Mouse (Mus musculus) heart, adult 11 months (tissue): Measurements from ENCODE around the gene Inca1.

Experiments used
- DNase-seq: peaks from one replicate; pipeline ENCODE4 v3.0.0; 2022

The Inca1 gene

DNA sequence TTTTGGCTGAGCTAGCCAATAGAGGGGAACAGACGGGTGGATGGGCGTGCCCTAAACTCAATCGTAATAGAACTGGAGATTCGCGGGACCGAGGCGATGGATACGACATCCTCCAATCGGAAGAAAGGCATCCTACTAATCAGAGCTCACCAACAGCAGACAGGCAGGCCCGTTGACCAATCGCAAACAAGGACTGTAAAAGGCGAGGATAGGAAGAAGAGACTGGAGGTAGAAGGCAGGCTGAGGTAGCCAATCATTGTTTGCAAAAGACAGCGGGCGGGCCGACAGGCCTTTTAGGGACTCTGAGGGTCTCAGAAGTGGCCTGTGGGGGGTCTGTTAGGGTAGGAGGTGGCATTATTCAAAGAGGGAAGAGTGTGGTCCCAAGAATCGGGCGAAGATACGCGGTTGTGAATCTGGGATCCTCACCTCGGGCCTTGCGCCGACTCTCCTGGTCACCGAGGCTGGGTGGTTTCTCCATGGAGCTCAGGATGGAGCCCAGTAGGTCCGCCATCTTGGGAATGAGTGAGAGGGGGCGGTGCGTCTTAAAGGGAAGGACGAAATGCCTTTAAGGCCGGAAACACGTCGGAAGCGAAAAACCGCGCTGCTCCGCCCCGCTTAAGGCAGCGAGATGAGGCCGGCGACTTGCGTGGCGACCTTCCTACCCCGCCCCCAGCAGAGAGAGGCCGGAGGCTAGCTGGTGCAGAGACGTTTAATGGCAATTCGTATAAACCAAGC, 31.0 kb downstream of the Inca1 start, which contains the start of gene Spag7:
Gene Spag7 (minus strand): TSS at position 646 of the 735 bp plus-strand sequence.
- peak; percentile 100 for DNase-seq

DNA sequence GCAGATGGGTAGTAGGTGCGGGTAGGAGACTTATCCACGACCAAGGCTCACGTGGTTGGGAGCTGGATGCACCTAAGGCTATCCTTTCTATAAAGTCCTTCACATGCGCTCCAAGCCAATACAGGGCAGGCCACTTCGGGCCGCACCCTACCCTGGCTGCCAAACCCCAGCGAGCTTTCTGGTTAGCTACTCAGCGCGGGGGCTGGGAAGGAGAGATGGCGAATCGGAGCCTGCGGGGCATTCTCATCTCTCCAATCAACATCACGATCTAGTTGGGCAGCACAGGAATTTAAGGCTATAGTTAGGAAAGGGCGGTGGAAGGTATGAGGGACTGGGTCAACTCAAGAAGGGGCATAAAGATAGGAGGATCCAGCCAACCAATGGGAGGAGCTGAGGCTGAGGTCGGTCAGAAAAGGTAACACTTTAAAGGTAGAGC, 31.6 kb downstream of the Inca1 start:
- DNase-seq = no peak

DNA sequence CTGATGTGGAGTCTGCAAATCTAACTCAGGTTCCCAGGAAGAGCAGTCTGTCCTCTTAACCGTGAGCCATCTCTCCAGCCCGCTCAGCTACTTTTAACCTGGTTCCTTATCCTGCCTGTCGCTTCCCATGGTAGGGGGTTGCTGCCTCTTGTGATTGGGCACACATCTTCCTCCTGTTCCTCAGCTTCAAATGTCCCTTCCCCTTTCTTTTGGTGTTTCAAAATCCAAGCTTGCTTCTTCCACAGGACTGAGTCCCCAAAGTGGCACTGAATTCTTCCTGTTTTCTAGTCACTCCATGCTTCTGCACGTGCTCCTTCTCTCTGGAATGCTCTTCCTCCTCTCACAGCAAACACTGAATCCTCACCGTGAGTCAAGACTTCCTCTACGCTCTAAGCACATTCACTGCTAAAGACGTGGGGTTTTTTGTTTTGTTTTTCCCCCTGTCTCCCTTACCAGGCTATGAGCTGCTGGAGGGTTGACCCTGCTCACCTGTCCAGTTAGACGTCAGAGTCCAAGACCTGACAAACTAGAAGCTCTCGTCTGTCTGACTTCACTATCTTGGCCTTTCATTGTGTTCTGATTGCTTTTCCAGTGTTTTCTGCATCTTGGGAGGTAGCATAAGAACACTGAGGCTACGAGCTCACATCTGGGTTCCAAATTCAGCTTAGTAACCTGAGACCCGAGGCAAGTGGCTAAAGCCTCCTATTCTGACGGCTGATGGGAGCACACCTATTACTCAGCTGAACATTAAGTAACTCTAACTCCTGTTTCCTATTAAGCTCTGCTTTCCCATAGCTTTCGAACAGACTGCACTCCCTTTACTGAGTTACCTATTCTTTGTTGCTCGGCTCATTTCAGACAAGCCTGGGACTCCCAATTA, 32.4 kb downstream of the Inca1 start:
- DNase-seq = peak; percentile 95

DNA sequence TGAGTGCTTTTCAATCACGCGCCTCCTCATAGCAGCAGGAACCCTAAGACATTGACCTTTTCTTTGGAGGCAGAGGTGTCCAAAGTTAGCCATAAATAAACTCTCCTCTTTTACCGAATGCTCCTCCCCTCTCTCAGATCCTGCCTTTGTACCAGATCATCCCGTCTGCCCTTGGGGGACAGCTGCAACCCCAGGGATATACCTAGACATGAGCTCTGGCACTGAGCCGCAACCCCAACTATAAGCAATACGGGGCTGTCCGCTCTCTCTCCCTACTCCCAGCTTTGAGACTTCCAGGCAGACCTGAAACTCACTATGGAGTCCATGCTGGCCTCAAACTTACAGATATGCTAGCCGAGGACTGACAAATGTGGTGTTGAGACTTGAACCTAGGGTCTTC, 33.3 kb downstream of the Inca1 start:
- DNase-seq = peak; percentile 86

DNA sequence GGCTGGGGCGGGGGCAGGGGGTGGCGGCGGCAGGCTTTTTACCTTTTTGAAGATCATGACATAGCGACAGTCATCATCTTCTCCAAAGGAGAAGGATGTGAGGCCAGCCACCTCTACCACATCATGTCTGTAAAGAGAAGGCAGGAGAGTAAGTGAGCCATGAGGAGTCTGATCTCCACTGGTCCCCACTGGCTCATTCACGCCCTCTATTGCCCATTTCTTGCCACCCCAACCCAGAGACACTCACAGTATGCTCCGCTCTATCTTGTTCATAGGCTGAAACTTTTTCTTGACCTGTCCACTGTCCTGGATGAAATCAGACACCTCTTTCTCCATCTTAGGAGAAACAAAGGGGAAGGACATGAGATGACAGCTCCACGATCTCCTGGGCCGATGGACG, 35.2 kb downstream of the Inca1 start:
- no peak for DNase-seq

DNA sequence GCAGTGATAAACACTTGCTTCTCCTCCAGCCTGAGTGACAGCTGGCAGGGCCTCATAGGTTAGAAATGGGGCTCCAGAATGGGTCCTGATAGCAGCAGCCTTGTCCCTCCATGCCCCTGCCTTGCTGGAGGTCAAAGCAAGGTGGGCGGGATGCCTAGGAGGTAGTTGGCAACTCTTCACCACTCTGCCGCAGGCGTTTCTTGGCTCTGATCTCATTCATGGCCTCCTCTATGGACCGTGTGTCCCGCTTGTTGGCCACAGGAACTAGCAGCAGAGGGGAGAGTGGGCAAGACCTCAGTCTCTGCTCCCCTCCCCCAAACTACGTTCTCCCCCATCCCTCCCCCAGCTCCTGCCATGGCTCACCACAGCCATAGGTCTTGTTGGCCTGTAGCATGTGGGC, 36.0 kb downstream of the Inca1 start:
- DNase-seq = peak; percentile 95

DNA sequence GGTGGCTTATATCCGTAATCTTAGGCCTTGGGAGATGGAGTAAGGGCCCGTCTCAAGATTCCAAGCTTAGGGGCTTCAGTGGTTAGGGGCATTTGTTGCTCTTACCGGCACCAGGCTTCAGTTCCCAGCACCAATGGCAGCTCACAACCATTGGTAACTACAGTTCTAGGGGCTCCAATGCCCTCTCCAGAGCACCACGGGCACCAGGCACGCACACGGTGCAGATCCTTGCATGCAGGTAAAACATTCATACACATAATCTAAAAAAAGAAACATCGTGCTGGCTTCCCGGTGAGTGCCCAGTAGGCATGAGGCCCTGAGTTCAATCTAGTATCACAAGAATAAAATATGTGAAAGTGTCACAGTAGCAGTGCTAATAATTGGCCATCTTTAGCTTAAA, 36.9 kb downstream of the Inca1 start:
- peak; percentile 79 for DNase-seq

DNA sequence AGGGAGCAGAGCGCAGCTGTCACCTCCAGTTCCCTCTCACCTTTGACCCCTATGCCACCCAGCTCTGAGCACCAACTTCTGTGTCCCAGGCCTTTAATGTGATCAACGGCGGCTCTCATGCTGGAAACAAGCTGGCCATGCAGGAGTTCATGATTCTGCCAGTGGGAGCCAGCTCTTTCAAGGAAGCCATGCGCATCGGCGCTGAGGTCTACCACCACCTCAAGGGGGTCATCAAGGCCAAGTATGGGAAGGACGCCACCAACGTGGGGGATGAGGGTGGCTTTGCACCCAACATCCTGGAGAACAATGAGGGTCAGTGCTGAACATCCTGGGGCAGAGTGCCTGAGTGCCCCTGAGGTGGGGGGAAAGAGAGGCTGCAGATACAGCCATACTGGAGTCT, 39.4 kb downstream of the Inca1 start:
- peak; percentile 93 for DNase-seq

DNA sequence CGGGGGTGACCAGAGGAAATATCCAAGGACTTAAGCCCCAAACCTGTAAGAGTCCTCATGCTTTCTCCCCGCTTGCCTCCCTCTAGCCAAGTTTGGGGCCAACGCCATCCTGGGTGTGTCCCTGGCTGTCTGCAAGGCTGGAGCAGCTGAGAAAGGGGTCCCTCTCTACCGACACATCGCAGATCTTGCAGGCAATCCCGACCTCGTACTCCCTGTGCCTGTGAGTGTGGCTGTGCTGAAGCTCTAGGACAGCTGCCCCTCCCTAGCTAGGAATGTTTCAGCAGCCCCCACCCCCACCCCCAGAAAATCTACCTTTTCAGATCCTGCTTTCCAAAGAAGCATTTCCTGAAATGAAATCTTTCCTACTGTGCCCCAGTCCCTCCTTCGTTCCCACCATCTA, 41.0 kb downstream of the Inca1 start:
- DNase-seq = no peak

DNA sequence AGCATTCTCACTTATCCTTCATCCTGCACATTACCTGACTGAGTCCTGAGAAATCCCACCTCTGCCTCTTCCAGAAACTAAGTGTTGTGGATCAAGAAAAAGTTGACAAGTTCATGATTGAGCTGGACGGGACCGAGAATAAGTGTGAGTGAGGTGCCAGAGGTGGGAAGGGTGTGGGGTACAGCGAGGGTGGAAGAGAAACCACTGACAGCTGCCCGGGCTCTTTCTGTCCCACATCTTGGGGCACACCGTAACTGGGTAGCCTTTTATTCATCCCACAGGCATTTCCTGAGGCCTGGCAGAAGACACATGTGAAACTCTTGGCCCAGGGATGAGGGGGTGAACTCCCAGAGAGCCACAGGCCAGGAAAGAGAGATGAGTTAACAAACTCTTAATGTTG, 41.4 kb downstream of the Inca1 start:
- DNase-seq = peak; percentile 90

DNA sequence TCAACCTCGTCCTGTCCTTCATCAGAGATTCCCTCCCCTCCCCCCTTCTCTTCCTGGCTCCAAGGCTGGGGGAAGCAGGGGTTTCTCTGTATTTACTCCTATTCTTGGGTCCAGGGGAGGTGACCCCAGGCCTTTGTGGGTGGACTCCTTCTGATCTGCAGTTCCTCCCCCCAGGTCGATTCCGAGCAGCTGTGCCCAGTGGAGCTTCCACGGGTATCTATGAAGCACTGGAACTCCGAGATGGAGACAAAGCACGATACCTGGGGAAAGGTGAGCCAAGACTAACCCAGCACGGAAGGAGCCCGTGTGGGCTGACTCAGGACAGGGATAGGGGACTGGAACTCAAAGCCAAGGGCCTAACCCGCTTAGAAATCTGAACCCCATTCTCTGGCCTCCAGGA, 42.0 kb downstream of the Inca1 start:
- peak; percentile 92 for DNase-seq

DNA sequence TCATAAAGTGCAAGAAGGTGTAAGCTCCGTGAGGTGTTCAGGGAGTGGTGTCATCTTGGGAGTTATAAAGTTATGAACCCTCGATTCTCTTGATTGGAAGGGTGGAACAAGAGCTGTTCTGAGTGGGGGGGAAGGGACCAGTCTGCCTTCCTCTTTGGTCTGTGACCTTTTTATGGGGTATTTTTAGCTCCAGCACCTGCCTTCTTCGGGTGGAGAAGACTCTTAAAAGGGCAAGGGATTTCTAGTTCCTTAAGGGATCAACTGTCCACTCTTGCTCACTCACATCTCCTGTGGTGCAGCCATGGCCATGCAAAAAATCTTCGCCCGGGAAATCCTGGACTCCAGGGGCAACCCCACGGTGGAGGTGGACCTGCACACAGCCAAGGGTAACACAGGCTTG, 42.4 kb downstream of the Inca1 start:
- DNase-seq = peak; percentile 88

DNA sequence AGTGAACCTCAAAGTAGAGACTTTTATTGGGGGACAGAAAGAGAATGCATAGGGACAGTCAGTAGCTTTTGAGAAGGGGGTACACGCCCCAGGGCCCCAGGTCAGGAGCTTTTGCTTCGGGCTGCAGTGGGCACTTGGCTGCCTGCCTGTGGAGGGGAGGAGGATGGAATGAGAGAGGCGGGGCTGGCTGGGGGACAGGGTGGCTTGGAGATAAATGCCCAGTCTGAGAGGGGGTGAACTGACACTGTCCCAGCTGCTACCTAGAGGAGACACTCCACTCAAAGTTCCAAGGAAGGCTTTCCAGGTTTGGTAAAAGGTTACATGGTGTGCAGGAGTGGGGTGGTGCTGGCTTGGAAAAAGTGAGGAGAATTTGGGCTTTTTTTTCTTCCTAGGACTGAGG, 43.0 kb downstream of the Inca1 start, which contains the start of gene Eno3:
Gene Eno3 (plus strand): TSS at position 239 of the 400 bp plus-strand sequence.
- peak; percentile 96 for DNase-seq

DNA sequence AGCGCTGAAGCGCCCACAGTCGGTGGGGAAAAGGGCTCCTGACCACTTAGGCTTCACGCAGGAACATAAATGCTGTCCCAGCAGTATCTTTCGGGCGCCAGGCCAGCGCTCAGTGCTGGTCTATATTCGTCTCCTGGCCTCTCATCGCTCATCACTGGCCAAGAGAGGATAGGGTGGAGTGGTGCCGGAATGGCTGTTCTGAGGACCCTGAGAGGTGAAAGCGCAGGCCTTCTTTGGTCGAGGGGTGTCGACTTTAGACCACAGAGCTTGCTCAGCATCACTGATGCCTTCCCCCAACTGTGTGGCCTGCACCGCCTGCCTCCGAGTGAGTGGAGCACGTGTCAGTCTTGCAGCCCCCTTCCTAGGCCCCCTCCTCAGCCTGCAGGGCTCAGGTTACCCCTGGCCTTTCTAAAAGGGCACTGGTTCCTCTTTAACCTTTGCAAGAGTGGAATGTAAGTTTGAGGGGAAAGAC, 43.5 kb downstream of the Inca1 start:
- DNase-seq = peak; percentile 99

DNA sequence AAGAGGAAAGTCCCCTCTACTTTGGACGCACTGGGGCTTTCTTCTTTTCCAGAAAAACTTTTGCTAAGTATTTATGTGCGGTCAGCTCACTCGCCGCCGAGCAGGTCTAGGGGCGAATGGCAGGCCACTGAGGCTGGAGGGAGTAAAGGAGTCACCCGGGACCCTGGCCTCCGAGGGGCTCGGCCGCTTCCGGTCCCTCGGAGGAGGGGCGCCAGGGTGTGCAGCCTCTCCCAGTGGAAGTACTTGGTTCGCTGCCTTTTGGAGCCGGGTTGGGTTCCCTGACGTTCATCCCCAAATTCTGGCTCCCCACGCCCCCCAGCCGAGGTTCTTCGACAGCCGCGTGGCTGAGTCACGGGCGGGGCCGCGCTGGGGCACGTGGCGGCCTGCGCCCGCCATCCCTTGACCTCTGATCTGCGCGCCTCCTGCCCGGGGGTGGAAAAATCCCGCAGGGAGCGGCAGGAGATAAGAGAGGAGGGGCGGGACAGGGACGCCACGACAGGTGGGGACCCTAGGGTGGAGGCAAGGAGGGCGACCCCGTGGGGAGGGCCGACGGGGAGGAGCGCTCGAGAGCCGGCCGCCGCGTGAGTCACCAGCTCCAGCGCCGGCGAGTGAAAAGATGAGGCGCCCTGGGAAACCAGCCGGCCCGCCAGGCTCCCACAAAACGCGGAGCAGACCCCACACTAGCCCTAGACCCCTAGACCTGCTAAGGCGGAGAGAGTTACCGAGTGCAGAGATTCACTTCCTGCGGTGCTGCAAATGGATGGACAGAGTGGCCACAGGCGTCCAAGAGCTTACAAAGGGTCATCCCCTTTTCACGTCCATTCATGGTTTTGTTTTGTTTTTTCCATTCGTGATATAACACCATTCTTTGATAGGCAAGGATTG, 44.1 kb downstream of the Inca1 start:
- DNase-seq = peak; percentile 99

DNA sequence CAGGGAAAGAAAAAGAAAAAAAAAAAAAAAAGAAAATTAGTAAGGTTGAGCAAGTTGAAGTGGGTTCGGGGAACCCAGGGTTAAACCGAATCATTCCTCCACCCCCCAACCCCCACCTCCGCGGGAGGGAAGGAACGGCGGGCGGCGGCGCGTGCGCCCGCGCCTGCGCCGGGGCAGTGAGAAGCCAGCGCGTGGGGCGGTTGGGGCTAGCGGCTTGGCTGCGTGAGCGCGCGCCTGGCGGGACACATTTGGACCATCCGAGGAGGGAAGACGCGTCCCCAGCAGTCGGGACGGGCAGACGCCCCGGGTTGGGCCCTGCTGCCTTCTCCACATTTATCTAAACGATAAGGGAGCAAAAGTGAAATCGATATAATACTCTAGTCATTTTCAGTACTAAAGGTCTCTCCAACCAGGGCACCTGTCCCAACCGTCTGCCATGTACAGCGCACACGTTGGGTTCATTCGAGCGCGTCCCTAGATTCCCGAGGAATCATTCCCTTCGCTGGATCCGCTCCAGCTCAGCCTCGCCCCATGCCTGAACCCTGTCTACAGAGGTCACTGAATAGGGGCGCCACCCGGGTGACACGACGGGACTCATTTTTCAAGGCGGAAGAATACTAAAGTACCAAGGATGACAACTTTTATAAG, 44.9 kb downstream of the Inca1 start:
- peak; percentile 99 for DNase-seq

DNA sequence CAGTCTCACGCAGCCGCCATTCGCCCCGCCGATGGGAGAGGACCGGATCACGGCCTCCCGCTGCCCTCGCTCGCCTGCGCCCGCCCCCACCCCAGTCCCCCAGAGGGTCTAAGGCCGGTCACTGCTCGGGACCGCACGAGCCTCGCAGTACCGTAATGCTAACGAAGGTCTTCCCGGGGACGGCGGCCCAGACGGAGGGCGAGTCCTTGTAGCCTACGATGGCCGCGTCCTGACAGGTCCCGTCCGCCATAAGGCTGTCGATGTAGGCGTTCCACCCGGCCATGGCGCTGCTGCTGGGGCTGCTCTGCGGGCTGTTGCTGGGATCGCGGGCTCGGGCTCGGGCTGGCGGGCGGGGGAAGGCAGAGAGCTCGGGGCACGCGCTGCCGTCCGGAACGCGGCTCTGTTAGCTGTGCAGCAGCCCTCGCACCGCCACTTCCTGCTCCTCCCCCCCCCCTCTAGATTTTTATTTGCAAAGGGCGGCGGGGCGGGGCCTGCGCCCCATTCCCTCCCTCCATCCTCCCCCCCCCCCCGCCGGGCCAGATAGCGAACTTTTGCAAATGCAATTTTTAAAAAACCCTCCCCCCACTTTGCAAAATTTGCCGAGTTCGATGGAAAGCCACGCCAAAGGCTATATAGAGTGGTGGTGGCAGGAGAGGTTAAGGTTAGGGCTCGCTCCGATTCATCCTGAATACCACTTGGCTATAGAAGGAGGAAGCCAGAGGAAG, 45.6 kb downstream of the Inca1 start, which contains the start of gene Pfn1:
Gene Pfn1 (minus strand): TSS at position 447 of the 725 bp plus-strand sequence.
- no peak for DNase-seq

DNA sequence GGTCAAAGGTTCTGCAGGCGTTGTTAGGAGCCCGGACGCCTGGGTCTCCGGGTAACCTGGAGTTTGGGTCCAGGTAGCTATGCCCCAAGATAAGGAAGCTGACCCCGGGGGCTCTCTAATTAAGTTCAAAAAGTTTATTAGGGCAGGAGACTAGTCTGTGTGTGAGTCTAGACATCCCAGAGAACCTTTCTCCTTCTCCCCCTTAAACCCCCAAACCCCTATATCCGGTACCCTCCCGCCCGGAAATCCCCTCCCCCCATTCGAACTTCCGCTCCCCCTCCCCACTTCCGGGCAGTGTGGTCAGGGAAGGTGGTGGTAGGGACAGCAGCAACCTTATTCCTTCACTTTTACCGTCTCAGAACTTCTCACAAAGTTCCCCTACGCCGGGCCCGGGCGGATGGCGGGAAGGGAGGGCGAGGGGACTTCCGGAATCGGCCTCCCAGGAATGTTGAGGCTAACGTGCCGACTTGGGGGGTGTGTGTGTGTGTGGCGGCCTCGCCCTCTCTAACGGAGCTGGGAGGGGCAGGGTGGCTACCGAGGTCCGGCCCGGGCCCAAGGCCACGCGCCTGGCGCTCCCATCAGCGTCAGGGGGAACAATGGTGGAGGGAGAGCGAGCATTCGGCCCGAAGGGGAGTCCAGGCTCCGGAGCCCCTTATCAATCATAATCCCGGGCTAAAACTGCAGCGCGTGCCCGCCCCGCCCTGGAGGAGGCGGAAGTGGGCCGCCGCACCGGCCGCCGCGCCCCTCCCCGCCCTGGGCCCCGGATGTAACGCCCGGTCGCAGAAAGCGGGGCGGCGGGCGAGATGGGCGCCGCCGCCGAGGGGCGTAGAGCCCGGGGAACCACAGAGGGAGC, 46.4 kb downstream of the Inca1 start:
- peak; percentile 98 for DNase-seq

DNA sequence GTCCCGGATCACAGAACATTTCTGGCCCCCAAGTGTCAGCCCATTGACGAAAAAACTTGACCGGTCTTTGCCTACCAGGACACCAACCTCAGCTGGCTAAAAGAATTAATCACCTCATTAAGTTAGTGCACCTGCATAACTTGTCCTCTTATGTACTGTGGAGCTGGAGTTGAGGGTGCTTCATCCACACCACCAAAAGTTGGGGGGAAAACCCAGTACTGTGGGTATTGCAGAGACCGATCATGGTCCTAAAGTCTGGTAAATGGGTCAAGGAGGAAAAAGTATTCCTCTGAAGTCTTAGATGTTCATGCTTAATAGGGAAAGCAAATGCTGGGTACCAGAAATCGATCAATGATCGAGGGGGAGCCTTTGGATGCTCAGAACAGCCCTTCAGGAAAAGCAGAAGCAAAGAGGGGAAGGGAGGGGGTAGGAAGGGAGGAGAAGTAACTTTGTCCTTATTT, 47.0 kb downstream of the Inca1 start:
- DNase-seq = no peak
